Mouse (Mus musculus): ENCODE data around the gene Mpped2. TPM values are rescaled to one million over a fixed set of nuclear protein-coding genes. Genes with fewer than 3 reads are reported as not detected.
A peak's percentile ranks its signal among the peaks of the same experiment; 100 is the strongest.

The Mpped2 gene
- polyA plus RNA-seq, 1 experiment from 2014 or later: 102 TPM

DNA sequence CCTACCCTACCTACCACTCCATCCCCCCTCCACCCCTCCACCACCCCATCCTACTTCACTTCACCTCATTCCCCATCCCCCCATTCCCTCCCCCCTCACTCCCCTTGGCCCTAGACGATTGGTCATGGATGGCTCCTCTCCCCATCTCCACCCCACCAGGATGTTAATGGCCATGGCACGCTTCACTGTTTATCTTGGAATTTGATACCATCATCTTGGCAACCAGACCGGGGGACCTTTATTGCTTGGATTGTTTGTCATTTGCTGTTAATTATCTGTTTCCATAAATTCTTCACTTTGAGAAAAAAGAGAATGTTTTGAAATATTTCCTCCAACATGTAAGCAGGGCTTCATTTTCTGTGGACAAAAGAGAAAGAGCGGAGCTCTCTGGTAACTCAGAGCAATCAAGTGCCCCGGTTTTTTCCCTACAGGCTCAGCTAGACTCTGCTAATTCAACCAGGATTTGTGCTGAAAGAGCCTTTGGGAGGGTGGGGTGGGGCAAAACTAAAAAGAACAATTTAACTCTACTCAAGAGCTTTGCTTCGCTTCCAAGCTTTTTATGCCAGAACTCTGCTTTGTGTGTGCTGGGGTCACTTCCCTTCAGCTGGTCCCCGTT, 17.9 kb downstream of the Mpped2 start:
- Histone ChIP-seq H3K4me2 (ENCODE audit: low read depth, low read length) (no peak overlapping the region), H3K9ac (replicated peaks; ENCODE audit: low read length) (no peak overlapping the region), H3K27me3 (ENCODE audit: control insufficient read depth, insufficient read depth, low read length) (no peaks in the 10 kb centered on the region), H3K9me3 (replicated peaks; ENCODE audit: control insufficient read depth, low read length) (no peaks in the 10 kb centered on the region), H3K36me3 (replicated peaks; ENCODE audit: control insufficient read depth, insufficient read depth, low read depth, low read length) (no peaks in the 10 kb centered on the region), H3K4me3 (ENCODE audit: low read depth, low read length) (no peak overlapping the region), H3K4me1 (ENCODE audit: control insufficient read depth, insufficient read depth, low read length) (peaks cover 9% of the 10 kb centered on the region; the same call in 1 of the 2 replicates), H3K27ac (replicated peaks; ENCODE audit: low read depth, low read length) (peak overlapping the region; percentile 47; the same call in 1 of the 2 replicates)
- DNase-seq (ENCODE audit: low spot score): peak; percentile 62
- ATAC-seq (replicated peaks; ENCODE audit: insufficient number of reproducible peaks, low FRiP score, low TSS enrichment, low read depth): peak; percentile 14; the same call in 1 of the 2 replicates
- WGBS: 12% methylated on average over 7 of the region's 7 CpGs

DNA sequence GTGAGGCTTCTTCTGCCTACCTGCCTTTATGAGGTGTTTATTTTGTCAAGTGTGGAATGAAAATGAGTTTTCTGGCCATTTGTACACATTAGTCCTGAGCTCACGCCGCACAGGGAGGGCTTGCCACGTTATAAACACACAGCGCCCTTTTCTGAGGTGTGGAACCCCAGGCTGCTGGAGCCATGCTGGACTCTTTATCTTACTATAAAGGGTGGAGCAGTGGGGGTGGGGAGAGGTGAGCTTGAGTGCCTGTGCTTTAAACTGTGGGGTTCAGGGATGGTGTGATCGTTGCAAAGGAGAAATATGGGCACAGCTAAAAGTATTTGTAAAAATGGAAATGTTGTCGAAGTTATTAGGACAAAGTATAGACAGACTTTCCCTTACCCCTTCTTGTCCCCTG, 18.4 kb downstream of the Mpped2 start:
- no peak for DNase-seq (ENCODE audit: low spot score)
- H3K27me3 ChIP-seq (ENCODE audit: control insufficient read depth, insufficient read depth, low read length): no peaks in the 10 kb centered on the region
- H3K4me2 ChIP-seq (ENCODE audit: low read depth, low read length): no peak overlapping the region
- WGBS: 59% methylated on average over 6 of the region's 6 CpGs
- no peaks in the 10 kb centered on the region for H3K9me3 ChIP-seq (replicated peaks; ENCODE audit: control insufficient read depth, low read length)
- no peak overlapping the region for H3K9ac ChIP-seq (replicated peaks; ENCODE audit: low read length)
- peak overlapping the region; percentile 47 for H3K27ac ChIP-seq (replicated peaks; ENCODE audit: low read depth, low read length)
- 0 out of 2 replicates have a peak, but pooled peaks have one; percentile 32 for ATAC-seq (replicated peaks; ENCODE audit: insufficient number of reproducible peaks, low FRiP score, low TSS enrichment, low read depth)
- peaks cover 9% of the 10 kb centered on the region; the same call in 1 of the 2 replicates for H3K4me1 ChIP-seq (ENCODE audit: control insufficient read depth, insufficient read depth, low read length)
- H3K4me3 ChIP-seq (ENCODE audit: low read depth, low read length): no peak overlapping the region
- H3K36me3 ChIP-seq (replicated peaks; ENCODE audit: control insufficient read depth, insufficient read depth, low read depth, low read length): no peaks in the 10 kb centered on the region

DNA sequence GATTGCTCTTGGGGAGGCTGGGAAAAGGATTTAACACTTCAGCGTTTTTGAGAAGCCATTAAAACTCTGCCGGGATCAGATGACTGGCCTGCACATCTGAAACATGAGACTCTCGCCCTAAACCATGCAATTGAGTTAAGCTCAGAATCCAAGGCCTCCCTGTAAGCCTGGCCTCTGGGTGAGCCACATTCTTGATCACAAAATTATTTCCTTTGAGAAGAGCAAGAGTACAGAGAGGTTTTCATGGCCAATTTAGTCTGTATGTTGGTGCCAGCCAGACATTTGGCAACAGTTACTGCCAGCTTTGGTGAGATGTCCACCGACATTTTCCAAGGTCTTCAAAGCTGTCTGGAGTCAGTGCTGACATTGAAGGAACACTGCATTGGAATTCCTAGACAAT, 20.1 kb downstream of the Mpped2 start:
- DNase-seq (ENCODE audit: low spot score) (peak; percentile 82), ATAC-seq (replicated peaks; ENCODE audit: insufficient number of reproducible peaks, low FRiP score, low TSS enrichment, low read depth) (peak; percentile 45; the same call in 1 of the 2 replicates)

DNA sequence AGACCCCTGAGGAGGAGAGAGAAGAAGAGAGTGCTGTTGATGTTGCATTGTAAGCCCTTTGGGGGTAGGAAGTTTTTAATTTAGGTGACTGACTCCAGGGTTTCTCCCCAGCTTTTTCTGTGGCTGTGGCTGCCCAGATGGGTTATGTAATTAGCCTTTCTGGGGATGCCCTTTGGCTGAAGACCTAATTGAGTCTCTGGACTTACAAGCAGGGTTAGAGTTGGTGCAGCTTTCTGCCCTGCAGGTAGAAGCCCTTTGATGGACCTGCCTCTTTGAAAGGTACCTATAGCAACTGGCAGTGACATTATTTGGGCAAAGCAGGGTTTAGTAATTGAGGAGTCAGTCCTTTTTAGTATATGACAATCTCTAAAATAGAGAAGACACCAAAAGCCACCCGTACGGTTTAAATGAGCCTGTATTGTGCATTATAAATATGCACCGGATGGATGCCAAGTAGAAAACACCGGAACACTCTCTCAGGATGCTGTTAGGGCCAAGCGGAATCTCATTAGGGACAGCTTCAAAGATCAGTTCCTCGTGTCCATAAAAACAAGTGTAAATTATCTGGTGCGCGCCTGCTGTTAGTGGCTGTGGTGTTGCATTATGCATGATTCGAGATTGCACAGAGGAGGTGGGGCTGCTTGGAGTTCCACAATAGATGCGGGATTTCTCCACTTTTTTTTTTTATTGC, 22.8 kb downstream of the Mpped2 start:
- DNase-seq (ENCODE audit: low spot score) (no peak), ATAC-seq (replicated peaks; ENCODE audit: insufficient number of reproducible peaks, low FRiP score, low TSS enrichment, low read depth) (no peak)
- H3K36me3 ChIP-seq (replicated peaks; ENCODE audit: control insufficient read depth, insufficient read depth, low read depth, low read length): no peaks in the 10 kb centered on the region
- no peak overlapping the region for H3K4me3 ChIP-seq (ENCODE audit: low read depth, low read length)
- H3K9me3 ChIP-seq (replicated peaks; ENCODE audit: control insufficient read depth, low read length): no peaks in the 10 kb centered on the region
- no peaks in the 10 kb centered on the region for H3K27me3 ChIP-seq (ENCODE audit: control insufficient read depth, insufficient read depth, low read length)
- no peak overlapping the region for H3K9ac ChIP-seq (replicated peaks; ENCODE audit: low read length)
- no peak overlapping the region for H3K4me2 ChIP-seq (ENCODE audit: low read depth, low read length)
- no peak overlapping the region for H3K27ac ChIP-seq (replicated peaks; ENCODE audit: low read depth, low read length)
- 83% methylated on average over 10 of the region's 10 CpGs for WGBS
- peaks cover 9% of the 10 kb centered on the region; the same call in 1 of the 2 replicates for H3K4me1 ChIP-seq (ENCODE audit: control insufficient read depth, insufficient read depth, low read length)

More for the DNA sequence above, 20.1 kb downstream of the Mpped2 start:
- Histone ChIP-seq H3K4me3 (ENCODE audit: low read depth, low read length) (no peak overlapping the region), H3K4me1 (ENCODE audit: control insufficient read depth, insufficient read depth, low read length) (peaks cover 9% of the 10 kb centered on the region; the same call in 1 of the 2 replicates), H3K27me3 (ENCODE audit: control insufficient read depth, insufficient read depth, low read length) (no peaks in the 10 kb centered on the region), H3K9ac (replicated peaks; ENCODE audit: low read length) (no peak overlapping the region), H3K4me2 (ENCODE audit: low read depth, low read length) (no peak overlapping the region), H3K9me3 (replicated peaks; ENCODE audit: control insufficient read depth, low read length) (no peaks in the 10 kb centered on the region), H3K36me3 (replicated peaks; ENCODE audit: control insufficient read depth, insufficient read depth, low read depth, low read length) (no peaks in the 10 kb centered on the region), H3K27ac (replicated peaks; ENCODE audit: low read depth, low read length) (peak overlapping the region; percentile 62)
- WGBS: 12% methylated on average over 4 of the region's 4 CpGs

DNA sequence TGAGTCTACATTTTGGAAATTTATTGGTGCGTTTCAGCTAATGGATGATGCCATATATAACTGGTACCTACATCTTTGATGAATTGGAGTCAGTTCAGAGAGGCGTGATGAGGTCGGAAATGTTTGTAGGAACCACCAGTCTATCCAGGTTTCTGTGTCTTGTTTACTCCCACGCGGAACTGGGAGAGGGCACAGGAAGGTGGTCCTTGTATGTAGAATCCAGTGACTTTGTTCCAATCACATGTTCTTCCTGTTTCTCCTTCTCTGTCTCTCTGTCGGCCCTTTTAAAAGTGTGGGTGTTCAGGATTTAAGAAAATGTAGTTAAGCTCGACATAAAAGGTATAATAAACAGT, 23.3 kb downstream of the Mpped2 start:
- no peaks in the 10 kb centered on the region for H3K27me3 ChIP-seq (ENCODE audit: control insufficient read depth, insufficient read depth, low read length)
- no peak for ATAC-seq (replicated peaks; ENCODE audit: insufficient number of reproducible peaks, low FRiP score, low TSS enrichment, low read depth)
- peaks cover 6% of the 10 kb centered on the region; the same call in 1 of the 2 replicates for H3K4me1 ChIP-seq (ENCODE audit: control insufficient read depth, insufficient read depth, low read length)
- no peak overlapping the region for H3K4me3 ChIP-seq (ENCODE audit: low read depth, low read length)
- no peak overlapping the region for H3K9ac ChIP-seq (replicated peaks; ENCODE audit: low read length)
- H3K36me3 ChIP-seq (replicated peaks; ENCODE audit: control insufficient read depth, insufficient read depth, low read depth, low read length): no peaks in the 10 kb centered on the region
- DNase-seq (ENCODE audit: low spot score): no peak
- no peaks in the 10 kb centered on the region for H3K9me3 ChIP-seq (replicated peaks; ENCODE audit: control insufficient read depth, low read length)
- H3K4me2 ChIP-seq (ENCODE audit: low read depth, low read length): no peak overlapping the region
- 88% methylated on average over 7 of the region's 7 CpGs for WGBS
- H3K27ac ChIP-seq (replicated peaks; ENCODE audit: low read depth, low read length): no peak overlapping the region

- DNase-seq (ENCODE audit: low spot score) (no peak), ATAC-seq (replicated peaks; ENCODE audit: insufficient number of reproducible peaks, low FRiP score, low TSS enrichment, low read depth) (no peak)
- H3K9me3 ChIP-seq (replicated peaks; ENCODE audit: control insufficient read depth, low read length): no peaks in the 10 kb centered on the region
- no peaks in the 10 kb centered on the region; the same call in 1 of the 2 replicates for H3K4me1 ChIP-seq (ENCODE audit: control insufficient read depth, insufficient read depth, low read length)
- WGBS: 91% methylated on average over 5 of the region's 5 CpGs
- H3K4me3 ChIP-seq (ENCODE audit: low read depth, low read length): no peak overlapping the region
- no peak overlapping the region for H3K9ac ChIP-seq (replicated peaks; ENCODE audit: low read length)
- H3K4me2 ChIP-seq (ENCODE audit: low read depth, low read length): no peak overlapping the region
- H3K27me3 ChIP-seq (ENCODE audit: control insufficient read depth, insufficient read depth, low read length): no peaks in the 10 kb centered on the region
- no peak overlapping the region for H3K27ac ChIP-seq (replicated peaks; ENCODE audit: low read depth, low read length)
- H3K36me3 ChIP-seq (replicated peaks; ENCODE audit: control insufficient read depth, insufficient read depth, low read depth, low read length): no peaks in the 10 kb centered on the region
Measured at GRCm38 (mm10) chr2:106718888-106719287, 25.8 kb downstream of the Mpped2 start.

- H3K36me3 ChIP-seq (replicated peaks; ENCODE audit: control insufficient read depth, insufficient read depth, low read depth, low read length): no peaks in the 10 kb centered on the region
- no peak overlapping the region for H3K4me2 ChIP-seq (ENCODE audit: low read depth, low read length)
- H3K4me1 ChIP-seq (ENCODE audit: control insufficient read depth, insufficient read depth, low read length): no peaks in the 10 kb centered on the region; the same call in 1 of the 2 replicates
- H3K9me3 ChIP-seq (replicated peaks; ENCODE audit: control insufficient read depth, low read length): no peaks in the 10 kb centered on the region
- DNase-seq (ENCODE audit: low spot score): no peak
- H3K27ac ChIP-seq (replicated peaks; ENCODE audit: low read depth, low read length): no peak overlapping the region
- H3K27me3 ChIP-seq (ENCODE audit: control insufficient read depth, insufficient read depth, low read length): no peaks in the 10 kb centered on the region
- no peak overlapping the region for H3K9ac ChIP-seq (replicated peaks; ENCODE audit: low read length)
- 90% methylated on average over 3 of the region's 3 CpGs for WGBS
- H3K4me3 ChIP-seq (ENCODE audit: low read depth, low read length): no peak overlapping the region
- ATAC-seq (replicated peaks; ENCODE audit: insufficient number of reproducible peaks, low FRiP score, low TSS enrichment, low read depth): no peak
Measured at GRCm38 (mm10) chr2:106719434-106719833, 26.4 kb downstream of the Mpped2 start.

DNA sequence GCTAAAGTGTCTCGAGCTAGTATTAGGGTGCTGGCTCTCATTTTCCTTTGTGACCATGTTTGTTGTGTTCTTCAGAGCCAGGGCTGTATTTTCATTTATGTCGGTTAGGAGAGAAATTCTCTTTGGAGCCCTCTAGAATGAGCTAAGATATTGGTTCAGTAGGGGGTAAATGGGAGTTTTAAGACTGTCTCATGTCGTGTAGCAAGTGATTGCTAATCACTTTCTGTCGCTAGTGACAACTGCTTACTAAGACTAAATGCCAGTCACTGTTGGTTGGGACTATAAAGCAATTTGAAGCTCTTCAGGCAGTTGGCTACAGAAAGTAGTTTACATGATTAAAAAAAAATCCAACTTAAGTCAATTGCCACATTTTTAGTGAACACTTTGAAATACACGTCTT, 27.6 kb downstream of the Mpped2 start:
- H3K36me3 ChIP-seq (replicated peaks; ENCODE audit: control insufficient read depth, insufficient read depth, low read depth, low read length): no peaks in the 10 kb centered on the region
- H3K4me1 ChIP-seq (ENCODE audit: control insufficient read depth, insufficient read depth, low read length): no peaks in the 10 kb centered on the region; the same call in 1 of the 2 replicates
- no peak overlapping the region for H3K4me3 ChIP-seq (ENCODE audit: low read depth, low read length)
- H3K27me3 ChIP-seq (ENCODE audit: control insufficient read depth, insufficient read depth, low read length): no peaks in the 10 kb centered on the region
- H3K4me2 ChIP-seq (ENCODE audit: low read depth, low read length): no peak overlapping the region
- H3K27ac ChIP-seq (replicated peaks; ENCODE audit: low read depth, low read length): no peak overlapping the region
- DNase-seq (ENCODE audit: low spot score): no peak
- H3K9me3 ChIP-seq (replicated peaks; ENCODE audit: control insufficient read depth, low read length): no peaks in the 10 kb centered on the region
- no peak for ATAC-seq (replicated peaks; ENCODE audit: insufficient number of reproducible peaks, low FRiP score, low TSS enrichment, low read depth)
- H3K9ac ChIP-seq (replicated peaks; ENCODE audit: low read length): no peak overlapping the region
- WGBS: 58% methylated on average over 5 of the region's 5 CpGs

Measured in embryonic facial prominence, embryonic 11.5 days (tissue).